Mouse (Mus musculus): ENCODE measurements around the gene Dmrt1.

The Dmrt1 gene

GRCm38 (mm10) chr19:25505360-25506196 lies at the start of gene Dmrt1:
TSS of gene Dmrt1 (plus strand) at chr19:25505618.
- DNase-seq (ENCODE audit: low spot score), result peak; percentile 51

- no peak for DNase-seq (ENCODE audit: low spot score)
These were observed 44.7 kb upstream of the Dmrt1 start for GRCm38 (mm10) chr19:25460760-25461159.

DNA sequence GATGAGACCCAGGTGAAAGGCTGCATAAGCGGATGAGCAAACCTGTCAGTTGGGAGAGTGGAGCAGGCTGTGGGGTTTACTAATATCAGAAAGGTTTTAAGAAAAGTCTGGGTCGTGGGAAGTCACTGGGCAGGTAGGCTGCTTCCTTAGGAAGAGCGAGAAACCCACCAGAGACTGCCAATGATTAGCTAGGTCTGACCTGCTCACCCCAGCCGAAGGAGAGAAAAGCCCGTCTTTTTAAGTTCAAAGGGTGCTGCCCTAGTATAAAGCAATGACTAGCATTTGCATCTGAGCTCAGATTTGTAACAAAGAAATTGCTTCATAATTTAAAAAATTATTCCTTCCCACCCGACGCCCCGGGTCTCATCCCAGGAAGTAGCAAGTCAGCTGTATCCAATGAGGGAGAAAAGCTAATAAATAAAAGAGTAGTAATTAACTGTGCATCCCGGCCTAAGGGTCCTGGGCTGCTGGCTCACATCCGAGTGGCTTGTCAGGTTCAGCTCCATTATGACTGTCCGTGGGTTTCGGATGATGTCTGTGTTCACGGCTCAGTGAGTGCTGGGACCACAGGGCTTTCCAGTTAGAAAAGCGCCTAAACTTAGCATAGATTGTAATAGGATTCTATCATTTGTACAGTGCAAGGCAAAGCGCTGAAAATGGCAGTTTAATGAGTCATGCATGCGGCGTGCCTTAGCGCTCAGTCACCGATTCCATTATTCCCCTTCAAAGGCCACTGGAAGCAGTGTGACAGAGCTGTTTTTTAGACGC lies 43.7 kb upstream of the Dmrt1 start:
- DNase-seq (ENCODE audit: low spot score), result peak; percentile 2

DNA sequence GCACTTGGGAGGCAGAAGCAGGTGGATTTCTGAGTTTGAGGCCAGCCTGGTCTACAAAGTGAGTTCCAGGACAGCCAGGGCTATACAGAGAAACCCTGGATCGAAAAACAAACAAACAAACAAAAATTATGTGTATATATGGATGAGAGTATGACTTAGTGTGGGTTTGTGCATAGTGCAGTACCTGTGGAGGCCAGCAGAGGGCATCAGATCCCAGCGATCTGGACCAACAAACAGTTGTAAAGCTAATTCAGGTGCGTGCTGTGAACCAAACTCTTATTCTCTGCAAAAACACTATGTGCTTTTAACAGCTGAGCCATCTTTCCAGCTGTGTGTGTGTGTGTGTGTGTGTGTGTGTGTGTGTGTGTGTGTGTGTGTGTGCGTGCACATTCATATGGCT lies 29.6 kb upstream of the Dmrt1 start:
- peak; percentile 15 for DNase-seq (ENCODE audit: low spot score)

DNA sequence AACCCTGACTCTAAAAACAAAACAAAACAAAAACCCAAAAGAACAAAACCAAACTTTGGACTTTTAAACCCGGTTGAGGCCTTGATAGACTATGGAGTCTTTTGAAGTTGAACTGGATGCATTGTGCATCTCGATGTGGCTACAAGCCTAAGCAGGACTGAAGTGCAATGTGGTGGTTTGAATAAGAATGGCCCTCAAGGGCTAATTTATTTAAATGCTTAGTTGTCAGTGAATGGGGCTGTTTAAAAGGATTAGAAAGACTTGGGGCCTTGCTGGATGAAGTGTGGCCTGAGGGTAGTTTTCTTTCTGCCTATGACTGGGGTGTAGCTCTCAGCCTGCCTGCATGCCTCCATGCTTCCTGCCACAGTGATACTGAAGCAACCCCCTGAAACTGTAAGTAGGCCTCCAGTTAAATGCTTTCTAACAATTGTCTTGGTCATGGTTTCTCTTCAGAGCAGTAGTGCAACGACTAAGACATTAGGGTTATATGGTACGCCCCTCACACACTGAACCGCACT lies 26.2 kb upstream of the Dmrt1 start:
- DNase-seq (ENCODE audit: low spot score), result no peak

DNA sequence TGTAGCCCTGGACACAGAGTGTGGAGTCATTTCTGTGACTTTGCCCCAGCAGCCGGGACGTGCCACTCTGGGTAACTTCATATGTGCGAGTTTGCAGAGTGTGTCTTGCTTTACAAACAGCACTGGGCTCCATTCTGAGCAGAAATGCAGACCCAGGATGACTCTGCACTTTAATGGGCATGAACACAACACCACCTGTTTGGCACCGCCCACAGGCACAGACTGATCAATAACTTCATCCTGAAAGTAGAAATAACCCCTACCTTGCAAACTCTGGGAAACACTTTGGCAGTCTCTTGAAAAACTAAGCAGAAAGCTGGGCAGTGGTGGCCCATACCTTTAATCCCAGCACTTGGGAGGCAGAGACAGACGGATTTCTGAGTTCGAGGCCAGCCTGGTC lies 24.6 kb upstream of the Dmrt1 start:
- no peak for DNase-seq (ENCODE audit: low spot score)

DNA sequence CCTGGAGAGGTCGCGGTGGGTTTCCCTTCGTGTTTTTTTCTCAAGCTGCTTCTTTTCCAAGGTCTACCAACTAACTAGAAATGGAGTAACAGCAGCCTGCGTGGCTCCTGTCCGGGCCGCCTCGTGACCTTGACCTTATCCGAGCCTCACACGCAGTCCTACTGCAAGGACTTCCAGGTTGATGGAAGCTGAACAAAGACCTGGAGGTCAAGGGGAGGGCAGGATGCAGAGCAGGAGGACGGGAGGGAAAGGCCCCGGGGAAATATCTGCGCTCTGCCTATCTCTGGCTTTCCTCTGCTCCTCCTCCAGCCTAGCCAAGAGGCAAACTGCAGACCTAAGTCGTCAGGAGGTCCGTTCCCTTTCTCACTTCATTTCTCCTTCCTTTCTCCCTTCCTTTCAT lies 18.9 kb upstream of the Dmrt1 start:
- peak; percentile 51 for DNase-seq (ENCODE audit: low spot score)

- DNase-seq (ENCODE audit: low spot score), result peak; percentile 11
These were observed 18.1 kb upstream of the Dmrt1 start for GRCm38 (mm10) chr19:25487350-25487749.

- DNase-seq (ENCODE audit: low spot score), result no peak
These were observed 16.9 kb upstream of the Dmrt1 start for GRCm38 (mm10) chr19:25488546-25488945.

- no peak for DNase-seq (ENCODE audit: low spot score)
These were observed 15.9 kb upstream of the Dmrt1 start for GRCm38 (mm10) chr19:25489546-25489945.

- DNase-seq (ENCODE audit: low spot score), result no peak
These were observed 8.0 kb upstream of the Dmrt1 start for GRCm38 (mm10) chr19:25497434-25497833.

GRCm38 (mm10) chr19:25504878-25505277 lies 540 bp upstream of the Dmrt1 start:
- peak; percentile 4 for DNase-seq (ENCODE audit: low spot score)

- DNase-seq (ENCODE audit: low spot score), result peak; percentile 19
These were observed 1.2 kb downstream of the Dmrt1 start for GRCm38 (mm10) chr19:25506616-25507015.

- DNase-seq (ENCODE audit: low spot score), result peak; percentile 7
These were observed 9.6 kb downstream of the Dmrt1 start for GRCm38 (mm10) chr19:25514986-25515530.

DNA sequence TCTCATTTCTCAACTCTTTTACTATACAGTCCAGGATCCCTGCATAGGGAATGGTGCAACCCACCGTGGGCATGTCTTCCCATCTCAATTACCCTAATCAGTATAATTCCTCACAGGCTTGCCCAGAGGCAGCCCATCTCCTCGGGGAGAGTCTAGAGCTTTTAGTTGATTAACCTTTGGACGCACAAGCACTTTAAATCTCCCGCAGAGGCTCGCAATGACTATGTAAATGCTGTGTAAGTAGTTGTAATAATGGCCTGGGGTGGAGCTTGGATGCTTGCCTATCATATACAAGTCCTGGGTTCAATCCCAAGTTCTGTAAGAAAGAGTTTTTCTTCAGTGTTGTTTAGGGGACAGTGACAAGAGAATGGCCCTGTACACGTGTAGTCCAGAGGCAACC lies 18.7 kb downstream of the Dmrt1 start:
- no peak for DNase-seq (ENCODE audit: low spot score)

DNA sequence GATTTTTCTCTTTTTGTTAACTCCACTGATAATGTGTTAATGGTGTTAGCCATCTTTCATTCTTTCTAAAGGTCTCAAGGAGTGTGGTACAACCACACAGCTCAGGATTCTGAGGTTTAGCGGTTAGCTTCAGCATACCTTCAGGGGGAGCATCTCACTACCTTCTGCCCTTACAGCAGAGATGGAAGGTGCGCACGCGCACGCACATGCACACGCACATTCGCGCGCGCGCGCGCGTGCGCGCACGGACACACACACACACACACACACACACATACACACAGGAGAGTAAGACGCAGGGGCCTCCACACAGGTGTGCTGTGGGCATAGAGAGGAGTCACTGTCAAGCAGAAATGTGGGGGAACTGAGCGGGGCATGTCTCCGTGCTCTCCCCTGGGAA lies 20.3 kb downstream of the Dmrt1 start:
- no peak for DNase-seq (ENCODE audit: low spot score)

DNA sequence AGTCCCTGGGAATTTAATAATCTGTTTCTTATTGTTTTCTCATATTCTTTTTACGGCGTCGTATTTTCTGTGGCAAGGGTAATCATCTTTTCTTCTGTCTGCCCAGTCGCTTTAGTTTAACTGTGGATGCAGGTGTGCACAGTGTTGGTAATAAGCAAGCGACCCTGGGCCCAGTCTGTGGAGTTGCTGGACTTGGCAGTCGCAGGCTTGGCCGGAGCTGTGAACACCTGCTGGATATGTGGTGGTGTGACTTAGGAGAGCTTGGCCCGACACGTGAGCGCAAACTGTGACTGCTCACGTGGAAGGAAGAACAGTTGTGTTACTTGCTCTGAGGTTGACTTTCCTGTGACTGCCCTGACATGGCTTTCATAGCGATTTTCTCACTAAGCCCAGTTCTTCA lies 24.3 kb downstream of the Dmrt1 start:
- no peak for DNase-seq (ENCODE audit: low spot score)

DNA sequence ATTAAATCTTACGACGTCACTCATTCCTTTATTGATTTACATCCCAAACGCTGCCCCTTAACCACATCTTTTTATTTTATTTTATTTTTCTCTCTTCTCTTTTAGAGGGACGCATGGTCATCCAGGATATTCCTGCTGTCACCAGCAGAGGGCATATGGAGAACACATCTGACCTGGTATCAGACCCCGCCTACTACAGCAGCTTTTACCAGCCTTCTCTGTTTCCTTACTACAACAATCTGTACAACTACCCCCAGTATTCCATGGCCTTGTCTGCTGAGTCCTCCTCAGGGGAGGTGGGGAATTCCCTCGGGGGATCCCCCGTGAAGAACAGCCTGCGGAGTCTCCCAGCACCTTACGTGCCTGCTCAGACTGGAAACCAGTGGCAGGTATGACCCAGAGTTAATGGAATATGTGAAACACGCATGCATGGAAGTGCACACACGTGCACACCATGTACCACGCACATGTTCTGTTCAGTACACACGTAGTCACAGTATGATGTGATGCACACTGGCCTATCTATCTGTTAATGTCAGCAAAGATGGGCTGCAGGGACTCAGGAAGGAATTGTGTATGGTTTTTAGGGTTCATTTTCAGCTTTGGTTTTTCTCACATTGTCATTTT lies 40.4 kb downstream of the Dmrt1 start:
- DNase-seq (ENCODE audit: low spot score), result peak; percentile 85

DNA sequence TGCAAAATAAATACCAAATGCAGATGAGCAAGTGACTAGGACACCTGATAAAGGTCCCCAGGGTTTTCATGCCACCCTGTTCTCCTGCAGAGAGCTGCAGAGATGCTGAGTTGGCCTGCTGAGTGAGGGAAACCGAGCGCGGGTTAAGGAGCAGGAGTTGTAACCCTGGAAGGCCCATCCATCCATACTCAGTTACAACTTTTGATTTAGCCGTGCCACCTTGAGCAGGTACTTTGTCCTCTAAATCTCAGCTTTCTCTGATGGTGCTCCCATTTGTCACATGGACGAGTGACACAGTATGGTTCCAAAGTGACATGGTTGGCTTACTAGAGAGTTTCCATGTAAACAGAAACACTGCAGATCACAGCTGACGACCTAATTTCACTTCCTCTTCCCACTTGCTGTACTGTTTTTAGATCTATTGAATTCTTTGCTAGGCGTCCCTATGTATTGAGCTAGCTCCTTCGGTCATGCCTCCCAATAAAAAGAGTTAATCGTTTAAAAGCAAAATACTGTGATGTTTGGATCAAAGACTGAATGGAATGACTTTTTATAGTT lies 41.7 kb downstream of the Dmrt1 start:
- no peak for DNase-seq (ENCODE audit: low spot score)

DNA sequence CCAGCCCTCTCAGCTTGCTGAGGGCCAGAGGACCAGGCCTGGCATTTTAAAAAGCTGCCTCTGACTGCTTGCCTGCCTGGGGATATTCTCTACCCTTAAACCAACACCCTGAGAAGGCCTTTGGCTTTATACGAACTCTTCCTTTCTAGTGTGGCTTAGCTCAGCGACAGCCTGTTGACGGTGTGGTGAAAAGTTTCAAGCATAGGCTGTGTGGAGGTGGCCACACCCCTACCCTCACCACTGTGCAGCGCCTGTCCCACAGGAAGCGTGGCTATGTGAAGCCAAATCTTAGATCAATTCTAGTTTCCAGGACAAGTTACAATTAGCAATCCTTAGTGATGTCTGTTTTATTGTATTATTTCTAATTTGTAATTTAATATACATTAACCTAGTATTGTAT lies 44.9 kb downstream of the Dmrt1 start:
- no peak for DNase-seq (ENCODE audit: low spot score)

- DNase-seq (ENCODE audit: low spot score), result no peak
These were observed 45.6 kb downstream of the Dmrt1 start for GRCm38 (mm10) chr19:25551053-25551452.

DNA sequence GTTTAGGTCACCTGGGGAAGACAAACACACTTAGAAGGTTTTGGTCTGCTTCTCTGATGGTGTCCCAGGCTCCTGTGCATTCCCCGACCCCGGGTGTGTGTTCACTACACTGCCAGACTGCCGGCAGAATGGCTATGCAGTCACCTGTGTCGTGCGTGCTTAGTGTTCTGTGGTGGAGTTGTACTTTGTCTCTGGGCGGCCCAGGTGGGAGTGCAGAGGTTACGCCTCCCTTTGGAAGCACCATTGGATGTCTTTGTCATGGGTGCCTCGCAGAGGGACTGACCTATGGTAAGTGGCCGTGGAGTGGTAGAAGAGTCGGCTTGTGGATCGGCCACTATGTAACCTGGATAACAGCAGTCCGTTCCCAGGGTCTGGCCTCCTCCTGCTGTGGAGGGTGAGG lies 59.0 kb downstream of the Dmrt1 start:
- no peak for DNase-seq (ENCODE audit: low spot score)
